Mouse (Mus musculus): ENCODE results near the gene Rps16.
"Not testable (repeated sequence)": the region's sequence is repeated elsewhere in the genome, so short reads cannot be mapped to it uniquely, and the experiment has no call there.

Rps16 gene

GRCm38 (mm10) chr7:28385196-28385595, 34.7 kb downstream of the Rps16 start:
- no peak for ATAC-seq (ENCODE audit: insufficient number of reproducible peaks, low FRiP score, low TSS enrichment)

GRCm38 (mm10) chr7:28386007-28386406, 35.6 kb downstream of the Rps16 start:
- no peak for ATAC-seq (ENCODE audit: insufficient number of reproducible peaks, low FRiP score, low TSS enrichment)

- no peak for ATAC-seq (ENCODE audit: insufficient number of reproducible peaks, low FRiP score, low TSS enrichment)
These were observed 36.0 kb downstream of the Rps16 start for GRCm38 (mm10) chr7:28386462-28386861.

- ATAC-seq (ENCODE audit: insufficient number of reproducible peaks, low FRiP score, low TSS enrichment) = not testable (repeated sequence)
These were observed 36.4 kb downstream of the Rps16 start for GRCm38 (mm10) chr7:28386877-28387276.

- not testable (repeated sequence) for ATAC-seq (ENCODE audit: insufficient number of reproducible peaks, low FRiP score, low TSS enrichment)
These were observed 36.9 kb downstream of the Rps16 start for GRCm38 (mm10) chr7:28387384-28387783.

- no peak for ATAC-seq (ENCODE audit: insufficient number of reproducible peaks, low FRiP score, low TSS enrichment)
These were observed 39.9 kb downstream of the Rps16 start for GRCm38 (mm10) chr7:28390331-28390730.

GRCm38 (mm10) chr7:28392429-28393271, 42.2 kb downstream of the Rps16 start, which contains the start of the genes Med29 and Paf1:
Gene Med29 (minus strand): TSS chr7:28392708.
Gene Paf1 (plus strand): TSS chr7:28392951.
- ATAC-seq (ENCODE audit: insufficient number of reproducible peaks, low FRiP score, low TSS enrichment) = peak; percentile 98

GRCm38 (mm10) chr7:28393272-28393951, 43.0 kb downstream of the Rps16 start:
- ATAC-seq (ENCODE audit: insufficient number of reproducible peaks, low FRiP score, low TSS enrichment) = no peak

- ATAC-seq (ENCODE audit: insufficient number of reproducible peaks, low FRiP score, low TSS enrichment) = no peak
These were observed 45.0 kb downstream of the Rps16 start for GRCm38 (mm10) chr7:28395425-28395824.

GRCm38 (mm10) chr7:28398000-28398399, 47.5 kb downstream of the Rps16 start:
- no peak for ATAC-seq (ENCODE audit: insufficient number of reproducible peaks, low FRiP score, low TSS enrichment)

GRCm38 (mm10) chr7:28398696-28399340, 48.4 kb downstream of the Rps16 start:
- ATAC-seq (ENCODE audit: insufficient number of reproducible peaks, low FRiP score, low TSS enrichment) = no peak

GRCm38 (mm10) chr7:28401030-28401429, 50.6 kb downstream of the Rps16 start:
- no peak for ATAC-seq (ENCODE audit: insufficient number of reproducible peaks, low FRiP score, low TSS enrichment)

GRCm38 (mm10) chr7:28401942-28402341, 51.5 kb downstream of the Rps16 start:
- ATAC-seq (ENCODE audit: insufficient number of reproducible peaks, low FRiP score, low TSS enrichment) = no peak
